8 mouse cellular contexts compared by ENCODE assay signal in genomic region chr17:23677236-23677679, GRCm38 (mm10). TPM values are rescaled to one million over a fixed set of nuclear protein-coding genes. Genes with fewer than 3 reads are reported as not detected.
A peak's percentile ranks its signal among the peaks of the same experiment; 100 is the strongest.
DNase-seq lines count a peak whose midpoint lies in the region; ATAC-seq lines count a peak whose summit lies in the region.

Gene Tnfrsf12a, minus strand, starts transcription at chr17:23677468.

- H3K4me2 ChIP-seq in hindbrain, embryonic 13.5 days = peak within 1 kb of the TSS; percentile 84

- no peaks in the 10 kb centered on the region for H3K9me3 ChIP-seq in hindbrain, embryonic 13.5 days
- 0 out of 2 replicates have a peak, but pooled peaks cover 3% of the 10 kb centered on the region for H3K9me3 ChIP-seq in megakaryocyte, embryonic 14.5 days

- peaks cover 77% of the 10 kb centered on the region for H3K27me3 ChIP-seq in hindbrain, embryonic 13.5 days
- peaks cover 44% of the 10 kb centered on the region for H3K27me3 ChIP-seq in megakaryocyte, embryonic 14.5 days (replicated peaks)

- H3K9ac ChIP-seq in hindbrain, embryonic 13.5 days = peak within 1 kb of the TSS; percentile 65

- peaks cover 50% of the 10 kb centered on the region for H3K4me1 ChIP-seq in hindbrain, embryonic 13.5 days (replicated peaks)
- peaks cover 72% of the 10 kb centered on the region for H3K4me1 ChIP-seq in megakaryocyte, embryonic 14.5 days

- peak; percentile 89 for DNase-seq in R1 (ENCODE audit: low read depth, low spot score)
- peak; percentile 87 to 90 for DNase-seq in cerebellum, postnatal 10 days
- peak; percentile 53 to 68 for DNase-seq in frontal cortex, postnatal 25 days (ENCODE audit: low spot score in 2 of 2)
- DNase-seq in left cerebral cortex, adult 8-10 months (ENCODE audit: low spot score in 2 of 2) = peak; percentile 42 to 62
- DNase-seq in right cerebral cortex, adult 2 months (ENCODE audit: low spot score in 2 of 2) = peak; percentile 73 to 78
- DNase-seq in urinary bladder, postnatal 36 days (ENCODE audit: low spot score in 2 of 2) = peak; percentile 81 to 87

- H3K4me3 ChIP-seq in hindbrain, embryonic 13.5 days = peak within 1 kb of the TSS; percentile 47
- peak within 1 kb of the TSS; percentile 93 for H3K4me3 ChIP-seq in megakaryocyte, embryonic 14.5 days (replicated peaks)

- 0 out of 2 replicates have a peak, but pooled peaks have one; percentile 3 for ATAC-seq in hindbrain, embryonic 13.5 days (ENCODE audit: low FRiP score)

- no peaks in the 10 kb centered on the region for H3K36me3 ChIP-seq in hindbrain, embryonic 13.5 days
- no peaks in the 10 kb centered on the region for H3K36me3 ChIP-seq in megakaryocyte, embryonic 14.5 days (replicated peaks; ENCODE audit: low read length)

- under 1% methylated on average over 34 of the region's 34 CpGs for WGBS in hindbrain, embryonic 13.5 days

- no peak within 1 kb of the TSS for H3K27ac ChIP-seq in hindbrain, embryonic 13.5 days

RNA-seq across cellular contexts. Expression of gene Tnfrsf12a, which starts in this region (rescaled TPM):
- 2.7 and 3.4 TPM in 2 replicates for polyA plus RNA-seq in hindbrain, embryonic 13.5 days (2015; fragmentation: Nextera tagmentation; extraction: Ambion mirVana)
- 1 to 10 TPM; 4.9 to 9.2 (median 7.0) TPM for total RNA-seq in left cerebral cortex, adult 8-10 months (2022)
- polyA plus RNA-seq in megakaryocyte, embryonic 14.5 days (2012; ENCODE audit: insufficient read depth, low replicate concordance) = 3.1 TPM in 1 of 2 replicates, not detected in the other
